Mouse (Mus musculus) cerebellum, adult (tissue): ENCODE data around the gene Smox.
"Not testable (repeated sequence)": the region's sequence is repeated elsewhere in the genome, so short reads cannot be mapped to it uniquely, and the experiment has no call there.

ENCODE experiments used
- ATAC-seq: cut with Nextera tagmentation; 2 replicates; pipeline ENCODE4 v1.9.2; 2017; ENCODE audit warnings: mild to moderate bottlenecking, moderate library complexity, mixed read lengths; ENCODE audit not compliant: insufficient number of reproducible peaks, low FRiP score, low TSS enrichment

Smox gene

DNA sequence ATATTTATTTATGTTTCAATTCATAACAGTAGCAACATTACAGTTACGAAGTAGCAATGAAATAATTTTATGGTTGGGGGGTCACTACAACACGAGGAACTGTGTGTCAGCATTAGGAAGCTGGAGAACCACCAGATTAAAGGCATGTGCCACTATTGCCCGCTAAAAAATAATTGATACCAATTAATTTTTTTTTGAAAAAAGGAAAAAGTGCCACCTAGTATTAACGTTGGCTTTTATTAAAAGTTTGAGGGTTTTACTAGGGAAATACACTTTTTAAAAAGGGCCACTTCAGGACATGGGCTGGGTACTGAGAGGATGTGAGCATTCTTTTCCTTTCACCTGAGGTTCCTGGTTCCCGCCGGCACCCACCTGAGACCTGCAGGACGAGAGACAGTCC, at the start of gene Smox:
Smox (plus strand) TSS at position 301 of the 400 bp plus-strand sequence.
- no peak for ATAC-seq

DNA sequence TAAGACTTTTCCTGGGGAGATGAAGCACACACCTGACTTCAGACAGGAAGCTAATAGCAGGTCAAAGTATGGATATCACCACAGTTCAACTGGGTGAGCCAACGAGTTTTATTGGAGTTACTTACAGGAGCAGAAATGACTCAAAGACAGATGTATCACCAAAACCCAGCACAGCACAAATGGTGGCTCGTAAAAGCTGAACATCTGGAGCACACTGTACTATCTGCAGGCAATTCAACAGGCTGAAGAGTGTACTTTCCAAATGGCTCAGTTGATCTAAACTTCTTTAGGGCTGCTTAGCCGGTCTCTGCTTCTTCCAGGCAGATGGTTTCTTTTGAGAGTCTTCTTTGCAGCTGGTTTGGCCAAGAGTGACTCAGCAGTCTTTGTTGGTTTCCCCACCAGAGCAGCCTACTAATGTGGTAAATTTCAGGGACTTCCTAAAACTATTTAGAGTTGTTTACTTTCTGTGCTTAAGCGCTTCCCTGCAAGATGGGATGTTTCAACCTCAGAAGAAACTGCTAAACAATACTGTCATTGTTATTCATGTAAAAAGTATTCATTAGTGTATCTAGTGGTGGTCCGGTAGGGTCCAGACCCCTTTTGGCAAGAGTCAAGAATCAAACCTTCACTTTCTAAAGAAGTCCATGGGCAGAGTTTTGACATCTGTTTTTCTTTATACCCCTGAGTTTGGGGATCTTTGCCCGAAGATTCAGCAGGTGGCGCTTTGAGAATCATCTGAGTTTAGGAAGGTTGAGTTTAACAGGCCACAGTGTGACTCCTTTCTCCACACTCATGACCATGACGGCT, 48.0 kb upstream of the Smox start:
- no peak for ATAC-seq

DNA sequence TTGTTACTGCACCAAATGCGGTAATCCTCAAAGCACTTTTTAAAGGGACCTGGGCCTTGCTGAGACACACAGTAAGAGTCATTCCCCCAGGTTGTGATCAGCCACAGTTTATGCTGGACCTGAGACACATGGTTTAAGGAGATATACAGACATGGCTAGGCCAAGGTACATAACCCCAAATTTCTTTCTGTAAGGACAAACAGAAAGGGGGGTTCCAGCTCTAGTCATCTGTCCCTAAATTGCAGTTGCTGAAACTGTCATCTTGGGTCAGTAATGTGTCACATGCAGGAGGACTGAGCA, 47.5 kb upstream of the Smox start:
- ATAC-seq, result no peak

DNA sequence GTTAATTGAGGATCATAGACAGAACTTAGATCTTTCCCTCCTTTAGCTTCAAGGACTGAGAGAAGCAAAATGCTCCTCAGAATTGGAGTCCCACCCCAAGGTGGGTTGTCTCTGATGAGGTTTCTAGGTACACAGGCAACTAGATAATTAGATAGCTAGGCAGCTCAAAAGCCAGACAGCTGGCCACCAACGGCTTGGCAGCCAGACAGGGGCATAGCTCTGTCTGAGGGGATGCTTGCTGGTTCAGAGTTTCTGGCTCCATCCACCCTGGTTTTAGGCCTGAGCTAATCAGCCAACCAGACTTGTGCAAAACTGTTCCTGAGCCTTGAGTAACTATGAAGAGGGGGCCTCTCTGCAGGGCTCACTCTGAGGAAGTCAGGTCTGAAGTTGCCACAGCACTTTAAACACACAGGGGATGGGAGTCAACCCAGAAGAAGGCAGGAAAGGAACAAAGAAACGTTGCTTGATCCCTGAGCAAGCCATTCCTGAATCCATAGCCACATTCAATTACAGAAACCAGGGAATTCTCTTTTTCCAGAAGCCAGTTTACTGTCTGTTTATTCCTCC, 44.8 kb upstream of the Smox start:
- ATAC-seq, result no peak

DNA sequence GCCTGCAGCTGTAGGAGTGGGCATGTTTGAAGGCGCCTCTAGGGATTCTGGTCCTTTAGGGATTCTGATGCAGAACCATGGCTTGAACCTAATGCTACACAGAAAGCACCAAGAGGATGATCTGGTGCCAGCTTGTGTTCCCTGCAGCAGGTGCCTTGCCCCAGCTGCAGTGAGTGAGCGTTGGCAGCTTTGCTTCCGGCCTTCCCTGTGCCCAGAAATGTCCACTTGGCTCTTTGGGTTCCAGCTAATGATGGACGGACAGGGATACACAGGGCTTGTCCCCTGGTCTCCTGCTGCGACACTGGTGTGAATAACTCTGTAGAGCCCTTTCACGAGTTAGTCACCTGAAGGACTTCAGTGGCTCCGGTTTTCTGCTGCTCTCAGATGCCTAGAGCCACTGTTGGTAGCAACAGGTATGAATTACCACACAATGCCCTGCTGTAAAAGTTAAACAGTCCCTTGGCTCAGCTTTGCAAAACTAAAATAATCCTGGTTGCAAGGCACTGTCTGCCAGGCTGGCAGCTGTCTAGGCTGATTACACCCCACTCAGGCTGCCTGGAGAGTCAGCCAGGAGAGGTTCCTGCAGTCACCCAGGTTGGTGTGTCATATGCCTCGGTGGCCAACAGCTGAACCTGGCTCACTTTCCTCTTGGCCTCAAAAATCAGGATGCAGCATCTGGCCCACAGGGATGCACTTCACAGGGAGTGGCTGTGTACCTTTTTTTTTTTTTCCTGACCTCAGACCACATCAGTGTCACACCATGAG, 43.5 kb upstream of the Smox start:
- no peak for ATAC-seq

DNA sequence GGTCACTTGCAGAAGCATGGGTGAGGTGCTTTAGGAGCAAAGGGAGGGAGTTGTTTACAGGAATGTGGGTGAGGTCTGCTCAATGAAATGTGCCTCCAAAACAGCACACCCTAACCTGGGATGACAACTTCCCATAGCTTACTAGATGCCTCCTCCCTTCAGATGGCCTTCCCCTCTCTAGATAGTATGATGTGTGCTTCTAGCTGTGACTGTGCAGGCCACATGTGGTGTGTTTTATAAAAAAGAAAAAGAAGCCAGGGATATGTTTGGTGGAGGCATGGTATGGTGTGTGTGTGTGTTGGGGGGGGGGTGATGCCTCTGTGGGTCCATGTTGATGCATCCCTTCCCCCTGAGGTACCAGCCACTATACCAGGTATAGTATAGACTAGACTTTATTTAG, 42.9 kb upstream of the Smox start:
- ATAC-seq, result no peak

DNA sequence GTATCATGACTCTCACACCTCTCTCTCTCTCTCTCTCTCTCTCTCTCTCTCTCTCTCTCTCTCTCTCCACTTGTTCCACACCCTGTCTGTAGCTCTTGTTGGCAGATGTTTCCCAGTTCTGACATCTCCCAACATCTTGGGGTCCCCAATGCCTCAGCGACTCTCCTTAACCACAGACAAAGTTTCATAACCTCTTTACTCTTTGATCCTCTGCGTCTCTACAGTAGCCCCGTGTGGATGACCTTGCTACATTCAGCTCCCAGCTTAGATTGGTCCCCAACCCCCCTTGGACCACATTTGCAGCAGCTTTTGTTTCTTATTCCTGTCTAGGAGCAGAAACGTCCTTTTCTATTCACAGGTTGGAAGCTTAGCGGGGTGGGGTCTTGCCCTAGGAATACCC, 41.6 kb upstream of the Smox start:
- no peak for ATAC-seq

DNA sequence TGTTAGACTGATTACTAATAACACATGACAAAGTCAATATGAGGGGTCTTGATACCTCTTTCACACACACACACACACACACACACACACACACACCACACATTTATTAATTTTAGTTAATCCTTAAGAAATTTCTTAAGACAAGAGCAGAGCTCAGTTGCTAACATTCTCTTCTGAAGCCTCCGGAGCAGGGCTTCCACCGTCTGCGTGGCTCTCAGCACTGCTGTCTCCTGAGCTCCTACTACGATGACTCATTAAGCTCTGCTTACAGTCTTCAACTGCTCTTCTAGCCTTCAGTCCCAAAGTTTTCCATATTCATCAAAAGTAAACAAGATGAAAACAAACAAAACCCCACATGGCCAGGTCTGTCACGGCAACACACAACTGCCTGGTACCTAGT, 40.8 kb upstream of the Smox start:
- no peak for ATAC-seq

DNA sequence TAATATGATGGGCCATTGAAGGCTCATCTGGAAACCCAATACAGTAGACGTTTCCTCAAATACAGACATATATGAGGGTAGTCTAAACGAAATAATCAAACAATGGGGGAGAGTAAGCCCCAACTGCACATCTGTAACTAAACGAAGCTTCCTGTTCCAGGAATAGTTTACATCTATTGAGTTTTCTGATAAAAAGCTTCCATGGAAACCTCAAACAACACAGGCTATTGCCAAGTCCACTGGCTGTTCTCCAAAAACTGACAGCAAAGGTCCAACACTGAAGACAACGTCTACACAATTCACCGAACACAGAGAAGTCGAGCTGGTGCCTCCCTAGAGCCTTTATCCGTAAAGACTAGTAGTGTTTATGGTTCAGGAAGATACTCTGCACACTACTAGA, 33.6 kb upstream of the Smox start:
- no peak for ATAC-seq

DNA sequence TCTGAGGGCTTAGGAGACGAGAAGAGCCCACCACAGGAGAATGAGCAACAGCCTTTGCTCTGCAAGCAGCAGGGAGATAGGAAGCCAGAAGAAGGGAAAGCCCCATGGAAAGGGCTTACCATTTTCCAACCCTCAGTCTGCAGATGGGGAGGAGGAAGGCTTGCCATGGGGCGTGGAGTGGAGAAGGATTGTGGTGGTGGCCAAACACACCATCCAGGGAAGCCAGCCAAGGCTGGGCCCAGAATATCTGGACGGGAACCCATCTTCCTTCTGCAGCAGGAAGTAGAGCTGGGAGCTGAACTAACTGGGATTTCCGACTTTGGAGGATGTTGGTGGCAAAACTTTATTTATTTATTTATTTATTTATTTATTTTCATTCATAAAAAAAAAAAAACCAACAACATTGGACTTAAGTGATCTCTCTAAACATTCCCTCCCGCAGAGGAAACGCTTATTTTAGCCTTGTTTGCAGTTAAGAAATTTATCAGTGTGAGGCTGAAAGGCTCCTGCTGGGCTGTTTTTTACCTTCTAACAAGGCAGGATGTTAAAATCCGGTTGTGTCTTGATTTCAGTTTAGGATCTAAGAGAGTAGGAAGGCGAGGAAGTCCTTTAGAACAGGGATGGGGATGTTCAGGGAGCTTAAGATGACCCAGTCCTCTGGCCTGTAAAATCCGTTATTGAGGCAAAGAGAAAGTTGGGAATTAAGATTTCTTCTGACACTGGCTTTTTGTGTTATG, 30.2 kb upstream of the Smox start:
- no peak for ATAC-seq

DNA sequence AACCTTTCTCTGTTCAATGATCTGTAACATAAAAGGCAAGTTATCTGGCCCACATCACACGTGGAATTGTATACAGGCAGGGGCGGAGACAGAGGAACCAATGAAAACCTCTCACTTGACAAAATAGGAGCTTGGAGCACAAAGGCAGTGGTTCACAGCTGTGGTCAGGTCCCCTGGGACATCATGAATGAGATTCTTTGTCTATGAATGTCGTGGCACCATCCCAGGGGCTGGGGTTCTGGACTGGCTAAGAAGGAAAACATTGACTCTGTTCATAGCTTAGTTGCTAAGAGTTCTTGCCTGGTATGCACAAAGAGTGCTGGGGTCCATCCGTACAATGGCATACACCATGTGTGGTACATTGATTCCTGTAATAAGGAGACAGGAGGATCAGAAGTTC, 28.3 kb upstream of the Smox start:
- ATAC-seq, result no peak

DNA sequence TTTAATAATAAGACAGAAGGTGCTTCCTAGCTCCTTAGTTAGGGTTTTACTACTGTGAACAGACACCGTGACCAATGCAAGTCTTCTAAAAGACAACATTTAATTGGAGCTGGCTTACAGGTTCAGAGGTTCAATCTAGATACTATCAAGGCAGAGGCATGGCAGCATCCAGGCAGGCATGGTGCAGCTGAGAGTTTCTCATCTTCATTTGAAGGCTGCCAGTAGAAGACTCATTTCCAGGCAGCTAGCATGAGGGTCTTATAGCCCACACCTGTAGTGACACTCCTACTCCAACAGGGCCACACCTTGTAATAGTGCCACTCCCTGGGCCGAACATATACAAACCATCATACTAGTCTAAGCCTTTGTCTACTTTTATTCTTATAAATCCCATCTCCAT, 27.1 kb upstream of the Smox start:
- ATAC-seq, result no peak

DNA sequence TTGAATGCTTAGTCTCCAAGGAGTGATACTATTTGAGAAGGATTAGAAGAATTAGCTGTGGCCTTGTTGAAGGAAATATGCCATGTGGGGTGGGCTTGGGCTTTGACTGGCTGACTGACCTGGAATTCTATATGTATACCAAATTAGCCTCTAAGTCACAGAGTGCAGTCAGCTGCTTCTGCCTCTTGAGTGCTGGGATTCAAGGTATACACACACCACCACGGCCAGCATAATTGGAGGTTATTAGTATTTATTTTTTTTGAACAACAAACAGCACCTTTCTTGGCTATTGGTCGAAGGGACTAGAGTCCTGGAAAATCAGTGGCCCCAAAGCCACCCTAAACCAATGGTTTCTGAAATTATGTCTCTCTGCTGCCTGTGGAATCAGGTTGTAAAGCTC, 24.6 kb upstream of the Smox start:
- ATAC-seq, result no peak

DNA sequence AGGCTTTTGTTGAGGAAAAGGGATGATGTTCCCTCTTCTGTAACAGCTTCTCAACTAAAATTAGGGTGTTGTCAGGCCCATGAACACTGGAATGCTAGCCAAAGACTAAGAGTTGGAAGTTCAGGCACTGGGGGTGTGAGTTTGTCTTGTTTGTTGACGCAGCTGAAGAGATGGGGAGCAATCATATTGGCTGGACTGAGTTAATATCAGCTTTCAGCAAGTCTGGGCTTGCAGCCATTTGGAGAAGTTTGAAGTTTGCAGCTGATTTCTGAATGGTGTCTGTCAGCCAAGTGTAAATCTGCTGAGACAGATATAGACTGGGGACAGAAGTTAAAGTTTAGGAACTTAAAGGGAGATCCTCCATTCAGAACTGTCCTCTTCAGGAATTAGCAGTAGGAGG, 21.4 kb upstream of the Smox start:
- ATAC-seq, result no peak

DNA sequence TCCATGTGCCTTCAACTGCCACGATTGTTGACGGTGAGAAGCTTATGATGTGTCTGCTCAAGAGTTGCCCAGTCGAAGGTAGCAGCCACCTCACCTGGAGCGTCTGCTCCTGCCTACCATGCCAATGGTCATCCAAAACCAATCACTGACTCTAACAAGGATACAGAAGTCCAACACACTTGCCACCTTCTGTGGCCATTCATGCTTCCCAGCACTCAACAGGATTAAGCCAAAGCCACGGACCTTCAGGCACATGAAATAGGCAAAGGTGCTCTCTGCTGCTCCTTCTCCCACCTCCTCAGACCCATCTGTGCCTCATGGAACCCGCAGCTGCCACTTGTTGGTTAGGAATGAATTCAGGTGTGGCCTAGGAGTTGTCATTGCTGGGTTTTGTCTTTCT, 17.5 kb upstream of the Smox start:
- no peak for ATAC-seq

DNA sequence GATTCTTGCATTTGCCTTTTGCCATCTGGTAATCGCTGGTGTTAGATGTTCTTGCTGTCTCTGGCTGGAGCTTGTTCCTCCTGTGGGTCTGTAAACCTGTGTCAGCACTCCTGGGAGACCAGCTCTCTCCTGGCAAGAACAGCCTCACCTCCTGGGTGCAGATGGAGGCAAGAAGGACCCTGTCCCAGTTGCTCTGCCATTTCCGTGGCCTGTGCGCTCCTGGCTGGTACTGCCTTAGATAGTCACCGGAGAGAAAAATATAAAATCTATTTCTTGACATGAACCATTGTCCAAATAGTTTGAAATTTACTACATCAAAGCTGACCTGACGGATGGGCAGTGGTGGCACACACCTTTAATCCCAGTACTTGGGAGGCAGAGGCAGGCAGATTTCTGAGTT, 14.2 kb upstream of the Smox start:
- ATAC-seq, result not testable (repeated sequence)

DNA sequence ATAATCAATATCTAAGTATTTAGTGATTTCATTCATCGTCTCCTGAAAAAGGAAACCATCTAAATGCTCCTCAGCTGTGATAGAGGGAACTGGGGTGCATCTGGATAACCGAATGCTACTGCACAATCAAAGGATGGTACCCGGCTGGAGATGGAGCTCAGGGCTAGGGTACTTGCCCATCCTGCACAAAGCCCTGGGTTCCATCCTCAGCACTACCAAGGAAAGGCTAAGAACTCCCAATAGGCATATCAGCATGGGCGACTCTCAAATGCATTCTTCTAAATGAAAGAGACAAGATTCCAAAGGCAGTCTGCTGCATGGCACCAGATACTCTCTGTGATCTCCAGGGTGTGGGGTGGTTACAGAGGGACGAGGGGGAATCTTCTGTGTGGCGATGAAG, 13.4 kb upstream of the Smox start:
- no peak for ATAC-seq

DNA sequence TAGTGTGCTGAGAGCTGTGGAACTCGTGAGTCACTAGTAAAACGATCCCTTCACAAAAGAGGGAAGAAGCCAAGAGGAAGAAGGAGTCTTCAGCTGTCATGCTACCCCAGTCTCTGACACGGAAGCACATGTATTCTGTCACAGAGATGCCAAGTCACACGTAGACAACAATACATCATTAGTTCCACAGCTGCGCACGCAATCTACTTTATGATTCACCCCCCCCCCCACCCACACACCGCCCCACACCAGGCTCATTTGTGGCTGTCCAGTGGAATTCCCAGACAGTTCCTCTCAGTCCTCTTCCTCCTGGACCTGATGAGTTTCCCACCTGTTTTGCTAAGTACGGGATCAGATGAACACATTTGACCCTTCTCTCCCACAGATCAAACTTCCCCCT, 12.9 kb upstream of the Smox start:
- no peak for ATAC-seq

DNA sequence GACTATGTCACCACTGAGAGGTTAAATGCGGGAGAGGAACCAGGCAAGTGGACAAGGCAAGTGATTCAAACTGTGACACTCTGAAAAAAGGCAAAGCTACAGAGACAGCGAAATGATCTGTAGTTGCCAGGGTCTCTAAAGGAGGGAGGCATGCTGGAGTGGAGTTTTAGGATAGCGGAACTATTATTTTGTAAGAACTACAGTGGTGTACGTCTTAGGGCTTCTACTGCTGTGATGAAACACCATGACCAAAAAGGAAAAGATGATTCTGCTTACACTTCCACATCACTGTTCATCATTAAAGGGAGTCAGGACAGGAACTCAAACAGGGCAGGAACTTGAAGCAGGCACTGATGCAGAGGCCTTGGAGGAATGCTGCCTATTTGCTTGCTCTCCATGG, 12.4 kb upstream of the Smox start:
- ATAC-seq, result no peak

DNA sequence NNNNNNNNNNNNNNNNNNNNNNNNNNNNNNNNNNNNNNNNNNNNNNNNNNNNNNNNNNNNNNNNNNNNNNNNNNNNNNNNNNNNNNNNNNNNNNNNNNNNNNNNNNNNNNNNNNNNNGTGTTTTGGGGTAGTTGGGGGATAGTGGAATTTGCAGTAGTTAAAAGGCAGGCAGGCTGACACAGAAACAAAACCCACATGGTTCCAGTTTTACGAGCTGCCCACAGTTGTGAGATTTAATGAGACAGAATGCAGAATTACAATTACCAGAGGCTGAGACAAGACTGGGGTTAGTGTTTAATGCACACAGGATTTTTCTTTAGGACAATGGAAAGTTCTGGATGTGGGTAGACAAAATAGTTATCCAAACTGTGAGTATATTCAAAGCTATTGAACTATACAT, 9.6 kb upstream of the Smox start:
- no peak for ATAC-seq

DNA sequence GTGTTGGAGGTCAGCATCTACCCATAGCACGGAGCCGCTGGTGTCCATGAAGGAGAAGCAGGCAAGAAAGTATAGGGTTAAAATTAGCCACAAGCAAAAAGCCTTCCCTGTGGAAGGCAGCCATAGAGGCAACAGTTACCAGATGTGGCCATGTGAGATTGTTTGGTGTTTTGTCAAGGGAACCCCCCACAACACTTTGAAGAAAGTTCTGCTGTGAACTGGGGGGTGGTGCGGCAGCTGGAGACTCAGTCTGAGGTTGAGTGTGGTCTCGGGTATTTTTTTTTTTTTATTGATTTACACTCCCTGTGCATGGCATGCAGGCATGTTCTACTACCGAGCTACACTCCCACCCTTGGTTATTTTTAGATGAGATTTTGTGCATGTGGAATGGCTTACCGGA, 8.8 kb upstream of the Smox start:
- ATAC-seq, result no peak
